Mouse (Mus musculus) testis, postnatal 10 days (tissue): ENCODE data around the gene Ermap.

Experiments used
- DNase-seq: peaks from one replicate; pipeline ENCODE4 v3.0.0; 2021; ENCODE audit warnings: low spot score

Ermap gene

DNA sequence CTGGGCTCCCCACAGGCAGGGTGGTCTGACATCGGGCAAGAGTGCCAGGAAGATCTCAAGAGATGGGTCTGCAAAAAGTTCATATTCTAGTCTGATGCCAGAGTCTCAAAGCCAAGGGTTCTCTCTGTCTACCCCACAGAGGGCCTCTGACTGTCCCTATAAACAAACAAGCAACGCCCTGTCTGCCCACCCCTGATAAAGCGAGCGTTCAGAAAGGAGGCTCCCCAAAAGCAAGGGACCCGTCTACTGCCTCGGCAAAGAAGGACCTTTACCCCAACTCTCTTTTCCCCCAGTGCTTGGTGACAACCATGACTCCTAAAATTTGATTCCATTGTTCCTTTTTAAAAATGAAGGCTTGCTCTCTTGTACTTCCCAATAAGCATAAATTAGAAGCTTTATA lies at the start of gene Ermap:
Ermap (minus strand) TSS at position 148 of the 400 bp plus-strand sequence.
- DNase-seq = no peak

DNA sequence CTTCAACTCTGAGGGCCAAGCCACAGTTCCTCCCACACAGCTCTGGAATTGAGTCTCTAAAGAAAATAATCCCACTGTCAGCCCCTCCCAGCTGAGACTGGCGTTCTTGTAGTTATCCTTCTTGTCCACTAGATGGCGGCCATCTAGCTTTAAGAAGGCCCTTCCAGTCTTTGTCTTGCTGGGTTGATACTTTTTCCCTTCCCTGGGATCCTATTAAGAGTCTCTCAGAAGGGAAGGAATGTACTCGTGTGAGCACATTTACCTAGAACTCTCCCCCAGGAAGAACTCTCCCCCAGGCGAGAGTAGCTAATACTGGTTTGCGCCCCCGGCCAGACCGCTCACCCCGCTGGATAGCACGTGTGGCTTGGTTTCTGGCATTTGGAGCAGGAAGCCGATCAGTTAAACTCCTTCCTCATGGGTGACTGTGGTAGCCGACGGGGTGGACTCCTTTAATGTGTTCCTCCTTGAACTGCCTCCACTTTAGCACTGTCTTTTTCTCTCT lies 49.4 kb upstream of the Ermap start:
- no peak for DNase-seq

DNA sequence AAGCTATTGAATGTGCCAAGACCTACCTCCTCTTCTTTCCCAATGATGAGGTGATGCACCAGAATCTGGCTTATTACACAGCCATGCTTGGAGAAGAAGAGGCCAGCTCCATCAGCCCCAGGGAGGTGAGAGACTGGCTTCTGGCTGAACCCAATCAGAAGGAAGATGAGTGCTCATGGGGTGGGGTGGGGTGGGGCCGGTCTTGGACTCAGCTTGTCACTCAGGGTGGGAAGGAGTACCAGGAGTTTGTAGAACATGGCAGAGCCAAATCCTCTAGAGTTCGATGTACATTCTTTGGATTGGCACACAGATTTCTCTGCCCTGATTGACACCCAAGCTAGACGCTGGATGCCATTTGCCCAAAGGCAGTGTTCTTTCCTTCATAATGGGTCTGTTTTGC lies 48.9 kb upstream of the Ermap start:
- DNase-seq = no peak

DNA sequence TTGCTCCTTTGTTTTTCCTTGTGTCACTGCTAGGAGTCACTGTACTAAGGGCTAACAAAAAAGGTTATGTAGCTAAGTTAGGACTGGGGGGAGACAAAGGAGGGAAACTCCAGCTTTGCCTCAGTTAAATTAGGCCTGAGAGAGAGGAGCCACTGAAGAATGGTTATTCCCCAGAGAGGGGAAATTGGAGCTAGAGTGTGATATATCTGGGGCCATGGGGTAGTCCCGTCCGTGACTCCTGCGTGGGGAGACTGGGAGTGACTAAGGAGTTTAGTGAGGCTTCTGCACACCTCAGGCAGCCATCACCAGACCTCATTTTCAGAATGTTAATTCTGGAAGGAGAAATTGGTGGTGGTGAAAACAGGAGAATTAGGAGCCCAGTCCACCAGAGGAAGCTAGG lies 44.5 kb upstream of the Ermap start:
- no peak for DNase-seq

DNA sequence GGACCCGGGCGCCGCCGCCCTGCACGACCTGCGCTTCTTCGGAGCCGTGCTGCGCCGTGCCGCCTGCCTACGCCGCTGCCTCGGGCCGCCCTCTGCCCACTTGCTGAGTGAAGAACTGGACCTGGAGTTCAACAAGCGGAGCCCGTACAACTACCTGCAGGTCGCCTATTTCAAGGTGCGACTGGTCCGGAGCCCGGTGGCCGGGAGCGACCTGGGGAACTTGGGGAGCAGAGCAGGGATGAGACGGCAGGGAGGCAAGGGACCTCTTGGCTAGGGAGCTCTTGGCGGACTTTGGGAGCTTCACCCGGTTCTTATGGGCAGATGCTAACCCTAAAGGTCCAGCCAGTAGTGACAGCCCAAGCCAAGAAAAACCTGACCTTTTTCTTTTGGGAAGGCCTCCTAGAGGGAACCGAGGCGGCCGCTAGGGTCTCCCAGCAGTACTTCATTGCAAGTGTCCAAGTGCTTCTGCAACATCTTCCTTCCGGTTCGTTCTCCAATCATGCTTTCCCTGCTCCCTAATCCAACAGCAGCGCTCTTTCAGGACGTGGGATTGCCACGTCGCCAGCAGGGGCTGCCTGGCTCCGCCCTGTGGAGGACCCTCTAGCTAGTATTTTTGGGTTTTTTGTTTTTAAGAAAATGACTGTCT lies 43.6 kb upstream of the Ermap start:
- DNase-seq = peak; percentile 64

DNA sequence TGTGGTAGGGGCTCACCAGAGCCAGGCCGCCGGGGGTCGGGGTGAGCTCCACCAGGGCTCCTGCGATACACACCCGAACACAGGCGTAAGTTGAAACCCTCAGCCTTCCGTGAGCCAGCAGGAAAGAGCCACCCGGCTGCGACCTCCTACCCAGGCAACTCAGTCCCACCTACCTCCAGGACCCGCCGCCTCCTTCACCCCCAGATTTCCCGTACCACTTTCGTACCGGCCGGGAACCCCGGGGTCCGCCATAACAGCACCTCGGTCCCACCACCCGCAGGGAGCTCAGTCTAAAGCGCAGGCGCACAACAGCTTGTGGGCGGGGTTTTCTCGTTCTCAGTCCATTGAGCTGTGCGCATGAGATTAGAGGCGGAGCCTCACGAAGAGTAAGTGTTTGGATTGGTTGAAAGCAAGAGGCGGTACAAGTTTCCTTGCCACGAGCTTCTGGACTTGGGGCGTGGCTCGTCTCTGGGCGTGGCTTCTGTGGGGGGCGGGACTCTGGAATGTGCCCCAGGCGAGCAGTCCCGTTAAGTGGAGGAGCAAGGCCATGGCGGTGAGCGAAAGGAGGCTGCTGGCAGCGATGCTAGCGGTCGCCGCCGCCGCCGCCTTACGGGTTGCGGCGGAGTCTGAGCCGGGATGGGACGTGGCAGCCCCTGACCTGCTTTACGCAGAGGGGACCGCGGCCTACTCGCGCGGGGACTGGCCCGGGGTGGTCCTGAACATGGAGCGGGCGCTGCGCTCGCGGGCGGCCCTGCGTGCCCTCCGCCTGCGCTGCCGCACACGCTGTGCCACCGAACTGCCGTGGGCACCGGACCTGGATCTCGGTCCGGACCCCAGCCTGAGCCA lies 42.8 kb upstream of the Ermap start, which contains the start of the genes AU022252 and P3h1:
AU022252 (minus strand) TSS at position 303 of the 846 bp plus-strand sequence.
P3h1 (plus strand) TSS at position 506 of the 846 bp plus-strand sequence.
- peak; percentile 99 for DNase-seq

DNA sequence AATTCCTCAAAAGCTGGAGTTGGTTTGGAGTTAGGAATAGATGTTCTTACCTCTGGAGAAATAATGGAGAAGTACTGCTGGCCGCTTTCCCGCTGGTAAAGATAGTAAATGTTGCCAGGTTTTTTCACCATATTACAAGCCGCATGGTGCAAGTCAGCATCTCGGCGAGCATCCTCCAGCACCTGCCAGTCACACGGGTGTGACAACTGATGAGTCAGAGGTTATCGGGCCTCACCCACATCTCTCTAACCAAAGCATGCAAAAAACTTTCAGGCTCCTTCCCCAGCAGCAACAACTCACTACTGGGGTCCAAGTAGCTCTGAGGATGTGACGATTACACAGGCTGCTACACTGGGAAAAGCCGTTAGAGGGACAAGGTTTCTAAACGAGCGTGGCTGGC lies 36.9 kb upstream of the Ermap start:
- DNase-seq = no peak

DNA sequence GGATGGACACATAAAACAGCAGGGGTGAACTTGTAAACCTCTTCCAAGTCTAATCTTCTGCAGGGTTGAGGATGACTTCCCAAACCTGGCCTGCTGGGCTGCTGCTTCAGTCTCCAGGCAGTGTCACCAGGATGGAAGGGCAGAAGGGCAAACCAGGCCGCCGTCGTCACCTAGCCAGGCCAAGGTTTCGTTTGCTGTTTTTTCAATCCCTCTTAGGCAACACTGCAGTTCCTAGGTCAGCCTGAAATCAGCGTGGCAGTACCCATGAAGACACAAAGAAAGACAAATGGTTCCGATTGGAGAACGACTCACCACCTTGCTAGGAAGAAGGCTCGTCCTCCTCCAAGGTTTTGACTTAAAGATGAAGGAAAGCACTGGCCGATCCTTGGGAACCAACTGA lies 35.9 kb upstream of the Ermap start:
- no peak for DNase-seq

DNA sequence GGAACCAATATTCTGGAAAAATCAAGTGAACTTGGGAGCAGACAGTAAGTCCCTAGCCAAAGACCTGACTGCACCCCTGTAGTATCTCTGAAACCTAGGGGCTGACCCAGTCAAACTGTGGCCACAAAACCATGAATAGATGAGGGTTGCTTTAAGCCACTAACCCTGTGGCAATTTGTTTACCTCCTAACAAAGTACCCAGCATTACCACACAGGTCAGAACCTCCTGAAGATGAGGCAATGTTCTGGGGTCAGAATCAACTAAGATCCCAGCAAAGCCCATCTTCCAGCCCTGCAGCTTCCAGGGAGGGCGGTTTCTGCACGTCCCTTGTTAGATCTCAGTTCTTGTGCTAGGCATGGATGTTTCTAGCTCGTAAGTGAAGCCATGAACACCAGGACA lies 34.7 kb upstream of the Ermap start:
- DNase-seq = no peak

DNA sequence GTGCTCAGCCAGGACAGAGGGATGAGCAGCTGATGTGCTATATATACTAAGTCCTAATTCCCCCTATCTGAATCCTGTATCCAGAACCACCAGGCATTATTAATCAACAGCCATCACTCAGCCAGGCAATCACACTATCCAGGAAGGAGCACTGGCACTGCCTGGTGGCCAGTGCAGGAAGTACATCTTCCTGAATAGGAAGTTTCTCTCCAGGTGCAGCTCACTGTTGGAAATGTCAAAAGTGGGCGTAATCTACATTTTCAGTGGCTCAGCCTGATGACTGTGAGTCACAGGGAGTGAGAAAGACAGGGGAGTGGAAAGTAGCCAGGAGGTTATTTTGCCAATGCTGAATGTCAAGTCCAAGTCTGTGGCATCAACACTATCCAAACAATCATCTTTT lies 33.9 kb upstream of the Ermap start:
- no peak for DNase-seq

DNA sequence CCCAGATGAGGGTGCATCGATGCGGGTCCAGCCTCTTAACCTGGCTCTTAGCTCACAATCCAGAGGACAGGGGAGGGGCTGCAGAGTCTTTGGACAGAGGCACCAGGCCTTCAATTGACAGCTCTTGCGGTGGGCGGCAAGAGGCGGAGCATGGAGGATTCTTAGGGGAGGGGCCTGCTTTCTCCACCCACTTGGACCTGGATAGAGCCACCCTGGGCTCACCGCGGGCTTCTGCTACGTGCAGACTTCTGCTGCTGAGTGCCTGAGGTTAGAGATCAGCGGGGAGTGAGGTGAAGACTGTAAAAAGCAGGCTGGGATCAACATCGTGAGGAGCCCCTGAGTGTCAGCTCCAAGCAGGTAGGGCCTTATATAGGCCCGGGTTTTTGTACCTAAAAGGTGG lies 28.4 kb upstream of the Ermap start, which contains the start of gene Tmem269:
Tmem269 (minus strand) TSS at position 49 of the 400 bp plus-strand sequence.
- DNase-seq = no peak

DNA sequence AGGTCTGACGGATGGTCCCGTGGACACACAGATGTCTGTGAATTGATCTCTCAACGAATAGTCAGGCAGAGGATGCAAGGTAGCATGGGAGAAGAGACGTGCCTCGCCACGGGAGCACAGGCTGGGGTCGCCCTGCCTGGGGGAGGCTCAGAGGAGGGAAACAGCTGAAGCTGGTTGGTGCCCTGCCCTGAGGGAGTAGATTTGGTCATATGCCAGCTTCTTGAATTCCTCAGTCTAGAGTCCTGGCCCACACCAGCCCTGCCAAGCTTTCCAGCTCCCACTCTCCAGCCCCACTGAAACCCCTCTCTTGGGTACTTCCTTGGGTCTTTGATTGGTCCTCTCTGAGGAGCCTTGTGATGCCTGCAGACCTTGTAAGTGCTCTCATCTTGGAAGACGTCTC lies 26.9 kb upstream of the Ermap start:
- DNase-seq = no peak

DNA sequence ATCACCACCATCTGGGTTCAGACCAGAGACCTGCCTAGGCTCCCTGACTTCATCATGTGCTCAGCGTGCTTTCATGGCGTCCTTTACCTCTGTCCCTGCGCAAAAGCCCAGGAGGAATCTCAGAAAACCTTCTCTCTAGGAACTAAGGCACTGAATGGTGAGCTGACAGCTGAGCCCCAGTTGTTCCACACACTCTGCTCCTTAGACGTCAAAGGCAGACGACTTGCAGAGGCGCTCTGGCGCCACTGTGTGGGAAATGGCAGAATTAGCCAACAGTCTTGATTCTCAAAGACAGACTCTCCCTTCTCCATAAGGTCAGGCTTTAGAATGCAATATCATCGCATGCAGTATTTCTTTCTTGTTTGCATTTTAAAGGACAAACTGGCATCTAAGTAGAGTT lies 14.9 kb upstream of the Ermap start:
- peak; percentile 76 for DNase-seq

DNA sequence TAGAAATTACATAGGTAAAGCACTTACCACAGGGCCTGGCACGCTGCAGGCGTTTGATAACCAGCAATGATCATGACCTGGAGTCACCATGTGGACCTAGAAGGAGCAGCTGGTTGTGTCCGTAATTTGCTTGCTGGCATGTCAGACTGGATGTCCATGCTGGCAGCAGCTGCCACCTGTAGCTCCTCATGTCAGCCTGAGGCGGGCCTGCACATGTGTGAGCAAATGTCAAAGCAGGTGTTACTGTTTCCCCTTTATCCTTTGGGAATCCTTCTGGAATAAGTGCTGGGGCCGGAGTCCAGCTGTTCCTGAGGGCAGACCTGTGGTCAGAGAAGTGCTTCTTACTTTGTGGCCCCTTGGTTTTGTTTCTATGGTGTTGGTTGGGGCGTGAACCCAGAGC lies 8.3 kb upstream of the Ermap start:
- DNase-seq = no peak

DNA sequence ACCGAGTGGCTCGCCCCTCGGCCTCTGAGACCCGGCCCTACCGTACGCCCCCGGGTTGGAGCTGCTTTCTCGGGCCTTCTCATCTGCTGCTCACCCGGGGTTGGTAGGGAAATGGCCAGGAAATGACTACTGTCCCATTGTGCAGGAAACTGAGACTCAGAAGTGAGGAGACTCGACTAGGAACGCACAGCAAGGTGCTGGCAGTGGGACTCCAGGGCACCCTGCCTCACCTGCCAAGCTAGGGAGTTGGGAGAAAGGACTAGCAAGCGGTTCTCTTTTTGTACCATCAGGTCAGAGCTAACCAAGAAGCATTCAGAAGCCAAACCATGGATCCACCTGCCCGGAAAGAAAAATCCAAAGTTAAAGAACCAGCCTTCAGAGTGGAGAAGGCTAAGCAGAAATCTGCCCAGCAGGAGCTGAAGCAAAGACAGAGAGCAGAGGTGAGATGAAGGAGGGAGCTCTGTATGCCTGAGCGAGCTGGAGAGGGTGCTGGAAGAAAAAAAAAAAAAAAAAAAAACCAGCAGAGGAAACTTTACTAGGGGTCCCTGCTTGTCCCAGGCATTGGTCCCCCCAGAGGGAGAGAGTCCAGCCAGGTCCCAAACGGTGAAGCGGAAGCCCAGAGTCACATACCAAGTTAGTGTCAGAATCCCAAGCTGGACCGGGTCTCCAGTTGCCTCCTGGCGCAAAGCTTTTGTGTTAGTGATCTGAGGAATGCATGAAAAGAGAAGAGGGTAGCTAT lies 5.9 kb upstream of the Ermap start:
- no peak for DNase-seq

DNA sequence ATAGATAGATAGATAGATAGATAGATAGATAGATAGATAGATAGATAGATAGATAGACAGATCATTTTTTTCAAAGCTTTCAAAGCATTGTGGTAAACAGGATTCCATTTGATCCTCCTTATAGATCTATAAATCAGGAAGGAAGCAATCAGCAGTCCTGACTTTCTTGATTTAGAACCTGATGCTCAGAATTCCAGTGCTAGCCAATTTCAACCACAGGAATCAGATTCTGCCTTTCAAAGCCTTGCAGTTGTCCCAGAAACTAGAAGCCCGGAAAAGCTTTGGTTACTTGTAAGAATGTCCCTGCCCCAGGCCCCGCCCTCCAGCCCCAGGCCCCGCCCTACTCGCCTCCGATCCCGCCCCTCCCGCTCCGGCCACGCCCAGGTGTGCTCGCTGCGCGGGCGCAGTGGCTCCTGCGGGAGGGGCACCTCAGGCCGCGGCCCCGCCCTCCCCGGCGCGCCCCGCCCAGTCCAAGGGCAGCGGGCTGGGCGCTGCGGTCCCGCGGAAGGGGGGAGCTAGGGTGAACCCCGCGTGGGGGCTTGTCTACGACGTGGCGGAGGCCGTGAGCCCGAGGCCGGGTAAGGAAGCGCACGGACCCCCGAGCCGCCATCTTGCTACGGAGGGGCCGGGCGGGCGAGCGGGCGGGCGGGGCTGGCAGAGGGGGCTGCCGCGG lies 5.2 kb upstream of the Ermap start, which contains the start of gene Svbp:
Svbp (plus strand) TSS at position 398 of the 673 bp plus-strand sequence.
- peak; percentile 98 for DNase-seq

DNA sequence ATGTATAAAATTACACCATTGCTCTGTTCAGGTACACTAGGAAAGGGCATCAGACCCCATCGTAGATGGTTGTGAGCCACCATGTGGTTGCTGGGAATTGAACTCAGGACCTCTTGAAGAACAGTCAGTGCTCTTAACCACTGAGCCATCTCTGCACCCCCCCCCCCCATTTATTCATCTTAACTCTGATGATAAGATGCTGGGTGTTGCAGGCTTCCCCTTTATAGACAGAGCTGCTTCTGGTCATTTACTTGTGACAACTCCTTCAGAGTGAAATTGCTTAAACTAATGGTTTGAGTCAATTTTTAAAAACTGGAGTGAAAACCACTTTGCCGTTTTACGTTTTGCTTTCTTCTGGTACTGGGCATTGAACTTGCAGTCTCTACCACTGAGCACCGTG lies 2.9 kb upstream of the Ermap start:
- DNase-seq = no peak

DNA sequence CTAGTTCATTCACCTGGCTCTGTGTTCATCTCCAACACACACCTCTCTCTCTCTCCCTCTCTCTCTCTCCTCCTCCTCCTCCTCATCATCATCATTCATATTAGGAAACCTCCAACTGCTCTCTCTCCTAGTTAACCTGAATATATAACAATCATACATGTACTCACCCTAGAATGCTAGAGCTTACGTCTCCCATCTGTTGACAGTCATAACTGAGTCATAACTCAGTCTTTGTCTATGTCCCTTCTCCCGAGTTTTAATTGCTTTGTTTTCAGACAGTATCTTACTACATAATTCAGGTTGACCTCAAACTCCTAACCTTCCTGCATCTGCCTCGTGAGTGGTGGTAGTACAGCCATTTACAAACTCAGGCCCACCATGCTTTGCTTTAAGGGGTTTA lies 1.5 kb upstream of the Ermap start:
- no peak for DNase-seq

DNA sequence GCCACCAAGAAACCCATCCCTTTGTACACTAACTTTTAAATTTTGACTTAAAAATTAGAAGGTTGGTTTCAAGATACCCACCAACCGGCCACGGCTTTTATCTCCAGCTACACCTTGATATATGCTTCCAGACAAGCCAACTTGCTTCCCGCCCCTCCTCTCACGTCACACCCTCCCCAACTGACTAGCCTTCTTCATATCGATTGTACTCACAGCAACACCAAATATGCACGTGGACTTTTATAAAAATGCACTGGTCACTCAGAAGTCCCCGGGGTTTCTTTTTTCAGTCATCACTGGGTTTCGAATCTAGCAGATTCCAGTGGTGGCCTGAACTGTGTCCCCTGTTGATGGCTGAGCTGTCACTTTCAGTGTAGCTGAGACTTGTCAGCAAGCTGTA lies 807 bp upstream of the Ermap start:
- DNase-seq = no peak

DNA sequence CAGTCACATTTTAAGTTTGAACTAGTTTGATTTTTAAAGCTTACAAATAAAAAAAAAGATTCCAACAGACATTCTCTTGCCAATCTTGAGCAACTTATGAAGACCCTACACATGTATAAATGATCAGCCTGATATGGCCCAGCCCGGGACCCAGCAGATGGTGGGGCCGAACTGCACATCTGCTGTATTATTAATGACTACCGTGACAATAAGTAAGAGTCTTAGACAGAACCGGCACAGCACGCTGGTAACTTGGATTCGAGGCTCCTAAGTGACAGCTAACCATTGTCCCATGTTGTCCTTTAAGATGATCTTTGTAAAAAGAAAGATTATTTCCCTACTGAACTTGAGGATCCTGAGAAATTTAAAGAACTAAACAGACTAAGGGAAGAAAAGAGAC lies 419 bp downstream of the Ermap start:
- no peak for DNase-seq

DNA sequence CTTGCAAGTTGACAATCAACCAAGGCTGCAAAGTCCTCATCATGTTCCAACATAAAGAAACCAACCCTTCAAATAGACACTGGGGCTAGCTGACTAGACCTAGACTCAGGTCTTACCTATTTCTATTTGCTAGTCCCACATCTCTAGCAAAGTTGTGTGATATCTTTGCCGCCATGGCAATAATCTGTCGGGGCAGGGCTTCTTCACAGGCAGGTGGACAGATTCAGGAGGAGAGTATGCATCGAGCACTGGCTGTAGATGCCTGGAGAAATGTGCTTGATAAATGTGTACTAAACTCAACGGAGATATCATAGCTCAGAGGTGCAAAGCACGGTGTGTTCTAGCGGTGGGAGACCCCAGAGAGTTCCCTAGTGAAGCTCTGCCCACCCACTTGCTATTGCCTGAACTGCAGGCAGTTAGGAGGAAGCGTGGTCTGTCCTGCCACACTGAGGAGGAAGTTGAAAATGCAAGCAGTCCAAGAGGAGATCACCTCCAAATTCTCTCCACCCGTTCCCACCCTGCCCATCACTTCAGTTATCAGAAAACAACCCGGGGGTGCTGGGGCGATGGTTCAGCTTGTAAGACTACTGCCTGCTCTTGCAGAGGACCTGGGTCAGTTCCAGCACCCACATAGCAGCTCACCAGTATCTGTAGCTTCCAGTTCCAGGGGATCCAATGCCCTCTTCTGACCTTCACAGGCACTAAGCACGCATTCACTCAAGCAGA lies 1.6 kb downstream of the Ermap start:
- DNase-seq = no peak
